Comparison of ENCODE assay signal across 26 mouse cellular contexts in genomic region chr12:17397150-17397549, GRCm38 (mm10). TPM values are rescaled to one million over a fixed set of nuclear protein-coding genes. Genes with fewer than 3 reads are reported as not detected.
DNase-seq lines count a peak whose midpoint lies in the region; ATAC-seq and TF ChIP-seq lines count a peak whose summit lies in the region.
"Had no signal": no experiment of that assay in that cellular context is flagged by ENCODE, and none has a peak within 500 bp of the region (broad histone marks: within the 10 kb centered on the region; RNA-seq: fewer than 3 reads in every experiment).

No protein-coding gene starts in this region.

- no peak overlapping the region for H3K27ac ChIP-seq in forebrain, embryonic 11.5 days (ENCODE audit: low read depth, low read length)
- no peak overlapping the region for H3K27ac ChIP-seq in forebrain, embryonic 10.5 days
- no peak overlapping the region for H3K27ac ChIP-seq in midbrain, embryonic 13.5 days
- no peak overlapping the region for H3K27ac ChIP-seq in midbrain, embryonic 10.5 days (replicated peaks)
- H3K27ac ChIP-seq in forebrain, embryonic 16.5 days (ENCODE audit: low read length): no peak overlapping the region
- H3K27ac ChIP-seq in intestine, embryonic 15.5 days: no peak overlapping the region
- H3K27ac ChIP-seq: gastrocnemius, adult 2 months; heart, embryonic 10.5 days; kidney, embryonic 15.5 days; limb, embryonic 13.5 days; liver, embryonic 12.5 days; midbrain, embryonic 12.5 days; neural tube, embryonic 13.5 days; stomach, postnatal 0 days had no signal

- no peak overlapping the region for H3K4me2 ChIP-seq in forebrain, embryonic 11.5 days (ENCODE audit: low read depth, low read length, severe bottlenecking)
- no peak overlapping the region for H3K4me2 ChIP-seq in midbrain, embryonic 13.5 days (replicated peaks)
- no peak overlapping the region for H3K4me2 ChIP-seq in forebrain, embryonic 16.5 days (ENCODE audit: low read length)
- no peak overlapping the region for H3K4me2 ChIP-seq in intestine, embryonic 15.5 days (replicated peaks)
- H3K4me2 ChIP-seq: kidney, embryonic 15.5 days; limb, embryonic 13.5 days; liver, embryonic 12.5 days; midbrain, embryonic 12.5 days; neural tube, embryonic 13.5 days had no signal

- H3K9ac ChIP-seq in forebrain, embryonic 11.5 days (ENCODE audit: low read length): no peak overlapping the region
- H3K9ac ChIP-seq in midbrain, embryonic 13.5 days (replicated peaks): no peak overlapping the region
- H3K9ac ChIP-seq in forebrain, embryonic 16.5 days (replicated peaks; ENCODE audit: low read depth, low read length): no peak overlapping the region
- no peak overlapping the region for H3K9ac ChIP-seq in intestine, embryonic 15.5 days
- H3K9ac ChIP-seq: kidney, embryonic 15.5 days; limb, embryonic 13.5 days; liver, embryonic 12.5 days; midbrain, embryonic 12.5 days; neural tube, embryonic 13.5 days had no signal

- ATAC-seq in forebrain, embryonic 11.5 days (replicated peaks; ENCODE audit: low FRiP score): peak; percentile 77
- peak; percentile 55; the same call in 1 of the 2 replicates for ATAC-seq in midbrain, embryonic 13.5 days
- ATAC-seq in forebrain, embryonic 16.5 days: peak; percentile 95
- no peak for ATAC-seq in erythroid progenitor cell, adult 5-6 weeks (replicated peaks; ENCODE audit: low FRiP score, poor library complexity, severe bottlenecking)
- no peak for ATAC-seq in intestine, embryonic 15.5 days
- ATAC-seq: liver, embryonic 12.5 days had no signal

- no peaks in the 10 kb centered on the region for H3K27me3 ChIP-seq in forebrain, embryonic 11.5 days (ENCODE audit: control insufficient read depth, insufficient read depth, low read length)
- no peaks in the 10 kb centered on the region for H3K27me3 ChIP-seq in forebrain, embryonic 10.5 days (ENCODE audit: poor library complexity, severe bottlenecking)
- H3K27me3 ChIP-seq in midbrain, embryonic 13.5 days: no peaks in the 10 kb centered on the region
- H3K27me3 ChIP-seq in midbrain, embryonic 10.5 days (ENCODE audit: low read depth, poor library complexity, severe bottlenecking): no peaks in the 10 kb centered on the region
- no peaks in the 10 kb centered on the region for H3K27me3 ChIP-seq in forebrain, embryonic 16.5 days (replicated peaks; ENCODE audit: control insufficient read depth, insufficient read depth, low read length)
- H3K27me3 ChIP-seq in intestine, embryonic 15.5 days (replicated peaks): no peaks in the 10 kb centered on the region
- H3K27me3 ChIP-seq: kidney, embryonic 15.5 days; limb, embryonic 13.5 days; liver, embryonic 12.5 days; midbrain, embryonic 12.5 days; neural tube, embryonic 13.5 days had no signal

- no peaks in the 10 kb centered on the region for H3K36me3 ChIP-seq in forebrain, embryonic 11.5 days (ENCODE audit: control insufficient read depth, insufficient read depth, low read length)
- H3K36me3 ChIP-seq in forebrain, embryonic 10.5 days (replicated peaks): peaks cover 41% of the 10 kb centered on the region
- H3K36me3 ChIP-seq in midbrain, embryonic 13.5 days: peaks cover 30% of the 10 kb centered on the region
- H3K36me3 ChIP-seq in midbrain, embryonic 10.5 days: peaks cover 45% of the 10 kb centered on the region
- no peaks in the 10 kb centered on the region; the same call in 1 of the 2 replicates for H3K36me3 ChIP-seq in forebrain, embryonic 16.5 days (ENCODE audit: control insufficient read depth, insufficient read depth)
- no peaks in the 10 kb centered on the region for H3K36me3 ChIP-seq in intestine, embryonic 15.5 days

- no peak for TF ChIP-seq CTCF in brain, embryonic 14.5 days (IDR thresholded peaks at IDR 0.05; ENCODE audit: borderline replicate concordance, extremely low read depth, insufficient read depth, insufficient read length)

- no peaks in the 10 kb centered on the region for H3K4me1 ChIP-seq in forebrain, embryonic 11.5 days (replicated peaks; ENCODE audit: control insufficient read depth, insufficient read depth, low read length)
- H3K4me1 ChIP-seq in forebrain, embryonic 10.5 days: no peaks in the 10 kb centered on the region
- H3K4me1 ChIP-seq in midbrain, embryonic 13.5 days (replicated peaks): no peaks in the 10 kb centered on the region
- H3K4me1 ChIP-seq in midbrain, embryonic 10.5 days: no peaks in the 10 kb centered on the region
- H3K4me1 ChIP-seq in forebrain, embryonic 16.5 days (replicated peaks; ENCODE audit: control insufficient read depth, insufficient read depth, low read length): peaks cover 6% of the 10 kb centered on the region; the same call in 1 of the 2 replicates
- no peaks in the 10 kb centered on the region for H3K4me1 ChIP-seq in intestine, embryonic 15.5 days (replicated peaks)
- H3K4me1 ChIP-seq: heart, embryonic 10.5 days; limb, embryonic 13.5 days; liver, embryonic 12.5 days; midbrain, embryonic 12.5 days; neural tube, embryonic 13.5 days had no signal

- DNase-seq in forebrain, embryonic 11.5 days (ENCODE audit: low spot score): no peak
- no peak for DNase-seq in forebrain, embryonic 10.5 days (ENCODE audit: extremely low spot score, low spot score)
- DNase-seq in midbrain, embryonic 10.5 days (ENCODE audit: low spot score): no peak
- DNase-seq in brain, embryonic 14.5 days (ENCODE audit: low read depth): peak; percentile 91
- DNase-seq: adrenal gland, postnatal 36 days; cerebellum, adult 8-10 months; cerebellum, postnatal 36 days; gastrocnemius, adult 2 months; kidney, adult 11 months; kidney, postnatal 4 days; lung, adult 18-20 months; lung, postnatal 10 days; thymus, adult 2 months; thymus, postnatal 4 days had no signal

- WGBS in forebrain, embryonic 11.5 days: 55% methylated on average over 2 of the region's 2 CpGs
- 84% methylated on average over 2 of the region's 2 CpGs for WGBS in forebrain, embryonic 10.5 days
- 59% methylated on average over 2 of the region's 2 CpGs for WGBS in midbrain, embryonic 13.5 days
- WGBS in midbrain, embryonic 10.5 days: 86% methylated on average over 2 of the region's 2 CpGs
- WGBS in forebrain, embryonic 16.5 days: 17% methylated on average over 2 of the region's 2 CpGs
- WGBS in intestine, embryonic 15.5 days: 78% methylated on average over 2 of the region's 2 CpGs

- no peak for TF ChIP-seq POLR2A in brain, embryonic 14.5 days (IDR thresholded peaks at IDR 0.05; ENCODE audit: borderline replicate concordance, extremely low read depth, insufficient read depth, insufficient read length, poor library complexity, severe bottlenecking)

- H3K9me3 ChIP-seq in forebrain, embryonic 11.5 days (ENCODE audit: control insufficient read depth, low read length): no peaks in the 10 kb centered on the region
- H3K9me3 ChIP-seq in forebrain, embryonic 10.5 days: no peaks in the 10 kb centered on the region
- H3K9me3 ChIP-seq in midbrain, embryonic 13.5 days: no peaks in the 10 kb centered on the region
- H3K9me3 ChIP-seq in midbrain, embryonic 10.5 days (replicated peaks): no peaks in the 10 kb centered on the region
- no peaks in the 10 kb centered on the region for H3K9me3 ChIP-seq in forebrain, embryonic 16.5 days (ENCODE audit: control insufficient read depth, low read length)
- no peaks in the 10 kb centered on the region for H3K9me3 ChIP-seq in intestine, embryonic 15.5 days
- H3K9me3 ChIP-seq: kidney, embryonic 15.5 days; limb, embryonic 13.5 days; liver, embryonic 12.5 days; midbrain, embryonic 12.5 days; neural tube, embryonic 13.5 days had no signal

- no peak overlapping the region for H3K4me3 ChIP-seq in forebrain, embryonic 11.5 days (ENCODE audit: low read depth, low read length)
- no peak overlapping the region for H3K4me3 ChIP-seq in forebrain, embryonic 10.5 days
- H3K4me3 ChIP-seq in midbrain, embryonic 13.5 days (replicated peaks): no peak overlapping the region
- no peak overlapping the region for H3K4me3 ChIP-seq in midbrain, embryonic 10.5 days
- H3K4me3 ChIP-seq in forebrain, embryonic 16.5 days (replicated peaks; ENCODE audit: low read length): no peak overlapping the region
- no peak overlapping the region for H3K4me3 ChIP-seq in intestine, embryonic 15.5 days (replicated peaks)
- H3K4me3 ChIP-seq: gastrocnemius, adult 2 months; heart, embryonic 10.5 days; kidney, embryonic 15.5 days; limb, embryonic 13.5 days; liver, embryonic 12.5 days; midbrain, embryonic 12.5 days; myocyte; neural tube, embryonic 13.5 days had no signal

RNA-seq across cellular contexts. Expression of gene Nol10, which starts 48.9 kb away (rescaled TPM):
- 33.7 and 36.1 TPM in 2 replicates for polyA plus RNA-seq in forebrain, embryonic 11.5 days (2014; fragmentation: Nextera tagmentation; extraction: Ambion mirVana)
- polyA plus RNA-seq in forebrain, embryonic 10.5 days (2016; fragmentation: Nextera tagmentation; extraction: Ambion mirVana): 44.1 and 45.1 TPM in 2 replicates
- 24.5 and 24.6 TPM in 2 replicates for polyA plus RNA-seq in midbrain, embryonic 13.5 days (2015; fragmentation: Nextera tagmentation; extraction: Ambion mirVana)
- polyA plus RNA-seq in midbrain, embryonic 10.5 days (2016; fragmentation: Nextera tagmentation; extraction: Ambion mirVana): 35.4 and 37.1 TPM in 2 replicates
- 15.0 and 16.3 TPM in 2 replicates for polyA plus RNA-seq in brain, embryonic 14.5 days (2012; rRNA removed)
- 23.5 and 26.3 TPM in 2 replicates for polyA plus RNA-seq in forebrain, embryonic 16.5 days (2015; fragmentation: Nextera tagmentation; extraction: Ambion mirVana)
- total RNA-seq in erythroid progenitor cell, adult 5-6 weeks (2015; ENCODE audit: low replicate concordance): 4.2 and 8.6 TPM in 2 replicates
- 3.1 and 5.6 TPM in 2 replicates for total RNA-seq in erythroid progenitor cell, adult 5-6 weeks (2017; ENCODE audit: low replicate concordance)
- 16.7 and 18.9 TPM in 2 replicates for polyA plus RNA-seq in intestine, embryonic 15.5 days (2015; fragmentation: Nextera tagmentation; extraction: Ambion mirVana)

Comparison
In these comparisons a context has a peak if more than half of its experiments do, and no peak if none do; other contexts are left out.
1. ATAC-seq: peak in forebrain, embryonic 11.5 days (single experiment), midbrain, embryonic 13.5 days (single experiment) and forebrain, embryonic 16.5 days (single experiment); none in erythroid progenitor cell, adult 5-6 weeks (single experiment) and intestine, embryonic 15.5 days (single experiment).